In genomic region chr2:120102881-120103280, GRCm38 (mm10) we compare ENCODE assay signal across 11 mouse cellular contexts. TPM values are rescaled to one million over a fixed set of nuclear protein-coding genes. Genes with fewer than 3 reads are reported as not detected.
A peak's percentile ranks its signal among the peaks of the same experiment; 100 is the strongest.
DNase-seq lines count a peak whose midpoint lies in the region; ATAC-seq and TF ChIP-seq lines count a peak whose summit lies in the region.
"Had no signal": no experiment of that assay in that cellular context is flagged by ENCODE, and none has a peak within 500 bp of the region (broad histone marks: within the 10 kb centered on the region; RNA-seq: fewer than 3 reads in every experiment).

No protein-coding gene starts in this region.

- no peak for TF ChIP-seq CTCF in lung, postnatal 0 days (IDR thresholded peaks at IDR 0.05)

- H3K9ac ChIP-seq in intestine, embryonic 16.5 days (ENCODE audit: low read depth, low read length) = no peak overlapping the region
- no peak overlapping the region for H3K9ac ChIP-seq in lung, postnatal 0 days (replicated peaks; ENCODE audit: low read depth)
- H3K9ac ChIP-seq: limb, embryonic 12.5 days had no signal

- no peak overlapping the region for H3K4me2 ChIP-seq in intestine, embryonic 16.5 days (ENCODE audit: low read depth, low read length)
- no peak overlapping the region for H3K4me2 ChIP-seq in lung, postnatal 0 days (replicated peaks; ENCODE audit: low read depth, low read length)
- H3K4me2 ChIP-seq: limb, embryonic 12.5 days had no signal

- no peaks in the 10 kb centered on the region for H3K36me3 ChIP-seq in intestine, embryonic 16.5 days (ENCODE audit: control insufficient read depth, insufficient read depth, low read length)
- H3K36me3 ChIP-seq in lung, postnatal 0 days (ENCODE audit: insufficient read depth, low read length) = 0 out of 2 replicates have a peak, but pooled peaks cover 4% of the 10 kb centered on the region
- H3K36me3 ChIP-seq: limb, embryonic 12.5 days had no signal

- peak; percentile 65 for DNase-seq in adrenal gland, postnatal 10 days
- DNase-seq in gastrocnemius, adult 8-10 months (ENCODE audit: low spot score in 2 of 2) = peak; percentile 42 to 67
- peak; percentile 89 for DNase-seq in lung, postnatal 0 days (ENCODE audit: low spot score)
- no peak for DNase-seq in frontal cortex, adult 2 months (ENCODE audit: extremely low spot score in 1 of 2, low spot score in 1 of 2)
- DNase-seq in left cerebral cortex, postnatal 14 days (ENCODE audit: low spot score in 2 of 2) = no peak
- DNase-seq in ovary, postnatal 10 days (ENCODE audit: low spot score) = no peak
- DNase-seq in right cerebral cortex, adult 2 months (ENCODE audit: low spot score in 2 of 2) = no peak
- DNase-seq: thymus, adult 2 months had no signal

- H3K27ac ChIP-seq in intestine, embryonic 16.5 days (ENCODE audit: low read length) = no peak overlapping the region; the same call in 1 of the 2 replicates
- H3K27ac ChIP-seq in lung, postnatal 0 days (ENCODE audit: low read length) = peak overlapping the region; percentile 44
- H3K27ac ChIP-seq: limb, embryonic 12.5 days had no signal

- TF ChIP-seq EP300 in lung, postnatal 0 days (IDR thresholded peaks at IDR 0.05) = peak; percentile 81

- H3K4me3 ChIP-seq in intestine, embryonic 16.5 days (ENCODE audit: low read length) = no peak overlapping the region
- H3K4me3 ChIP-seq in lung, postnatal 0 days (ENCODE audit: low read depth, low read length) = no peak overlapping the region
- H3K4me3 ChIP-seq: limb, embryonic 12.5 days had no signal

- peak; percentile 52 for ATAC-seq in intestine, embryonic 16.5 days
- peak; percentile 82 for ATAC-seq in lung, postnatal 0 days

- no peaks in the 10 kb centered on the region for H3K27me3 ChIP-seq in intestine, embryonic 16.5 days (replicated peaks; ENCODE audit: control insufficient read depth, insufficient read depth, low read length)
- H3K27me3 ChIP-seq in lung, postnatal 0 days (replicated peaks; ENCODE audit: insufficient read depth, low read length) = no peaks in the 10 kb centered on the region
- H3K27me3 ChIP-seq: limb, embryonic 12.5 days had no signal

- 35% methylated on average over 6 of the region's 6 CpGs for WGBS in intestine, embryonic 16.5 days
- WGBS in lung, postnatal 0 days = 6% methylated on average over 6 of the region's 6 CpGs

- intact Hi-C loops in left cerebral cortex, postnatal 14 days (cut with DNase I) = loop anchor here (5.0 kb wide), 1 partner anchor 49 kb away; the partner anchor contains the start of gene Ehd4

- peaks cover 19% of the 10 kb centered on the region for H3K4me1 ChIP-seq in intestine, embryonic 16.5 days (ENCODE audit: control insufficient read depth, insufficient read depth, low read length)
- H3K4me1 ChIP-seq in lung, postnatal 0 days (ENCODE audit: insufficient read depth, low read depth, low read length) = peaks cover 31% of the 10 kb centered on the region

- no peaks in the 10 kb centered on the region for H3K9me3 ChIP-seq in intestine, embryonic 16.5 days (ENCODE audit: control insufficient read depth, low read length)
- no peaks in the 10 kb centered on the region for H3K9me3 ChIP-seq in lung, postnatal 0 days (ENCODE audit: low read length)
- H3K9me3 ChIP-seq: G1E; limb, embryonic 12.5 days had no signal

RNA-seq across cellular contexts. Expression of gene Ehd4, which starts 51.5 kb away (rescaled TPM):
- total RNA-seq in adrenal gland, postnatal 10 days (2021) = 10 to 100 TPM; 38.0 to 39.6 TPM
- total RNA-seq in gastrocnemius, adult 8-10 months (2022) = 10 to 100 TPM; 19.2 to 29.3 (median 25.5) TPM
- polyA plus RNA-seq in intestine, embryonic 16.5 days (2015; fragmentation: Nextera tagmentation; extraction: Ambion mirVana) = 46.0 and 51.7 TPM in 2 replicates
- 228 and 262 TPM in 2 replicates for polyA plus RNA-seq in lung, postnatal 0 days (2015; fragmentation: Nextera tagmentation; extraction: Ambion mirVana)
- 10.9 and 11.8 TPM in 2 replicates for polyA plus RNA-seq in frontal cortex, adult 2 months (2012; rRNA removed)
- 10 to 100 TPM; 11.6 TPM for total RNA-seq in left cerebral cortex, postnatal 14 days (2021)

Comparison
In these comparisons a context has a peak if more than half of its experiments do, and no peak if none do; other contexts are left out.
1. DNase-seq: peak in adrenal gland, postnatal 10 days (single experiment), gastrocnemius, adult 8-10 months (2 of 2) and lung, postnatal 0 days (single experiment); none in frontal cortex, adult 2 months (0 of 2), left cerebral cortex, postnatal 14 days (0 of 2), ovary, postnatal 10 days (single experiment) and right cerebral cortex, adult 2 months (0 of 2).